Mouse (Mus musculus): Measurements from ENCODE around the gene Ube2d2b. TPM values are rescaled to one million over a fixed set of nuclear protein-coding genes. Genes with fewer than 3 reads are reported as not detected.

Ube2d2b gene
- polyA plus RNA-seq, 1 experiment from 2014 or later, result 0.20 TPM

Other genes starting within 250 kb of the Ube2d2b start
- gene Rpap2, start 232.7 kb upstream of the Ube2d2b start, polyA plus RNA-seq (2016; fragmentation: Nextera tagmentation; extraction: Ambion mirVana), result 14.4 and 18.7 TPM in 2 replicates
- gene Glmn, start 232.2 kb upstream of the Ube2d2b start, polyA plus RNA-seq (2016; fragmentation: Nextera tagmentation; extraction: Ambion mirVana), result 27.2 and 30.6 TPM in 2 replicates
- gene Gfi1, start 104.1 kb upstream of the Ube2d2b start, polyA plus RNA-seq (2016; fragmentation: Nextera tagmentation; extraction: Ambion mirVana), result not detected in 2 replicates
- 43.3 and 53.9 TPM in 2 replicates for gene Evi5, start 45.0 kb downstream of the Ube2d2b start, polyA plus RNA-seq (2016; fragmentation: Nextera tagmentation; extraction: Ambion mirVana)
- 61.9 and 78.8 TPM in 2 replicates for gene Rpl5, start 70.4 kb downstream of the Ube2d2b start, polyA plus RNA-seq (2016; fragmentation: Nextera tagmentation; extraction: Ambion mirVana)
- gene Fam69a, start 157.0 kb downstream of the Ube2d2b start, polyA plus RNA-seq (2016; fragmentation: Nextera tagmentation; extraction: Ambion mirVana), result 18.6 and 20.0 TPM in 2 replicates
- 99.8 and 115 TPM in 2 replicates for gene Mtf2, start 235.6 kb downstream of the Ube2d2b start, polyA plus RNA-seq (2016; fragmentation: Nextera tagmentation; extraction: Ambion mirVana)

Measured in heart, embryonic 10.5 days (tissue).